42 mouse cellular contexts compared by ENCODE assay signal in genomic region chr10:128184296-128184695, GRCm38 (mm10). TPM values are rescaled to one million over a fixed set of nuclear protein-coding genes. Genes with fewer than 3 reads are reported as not detected.
DNase-seq lines count a peak whose midpoint lies in the region; ATAC-seq and TF ChIP-seq lines count a peak whose summit lies in the region.
"Had no signal": no experiment of that assay in that cellular context is flagged by ENCODE, and none has a peak within 500 bp of the region (broad histone marks: within the 10 kb centered on the region; RNA-seq: fewer than 3 reads in every experiment).

No protein-coding gene starts in this region.

- no peak for TF ChIP-seq CTCF in midbrain, postnatal 0 days (IDR thresholded peaks at IDR 0.05)

- no peak overlapping the region for H3K27ac ChIP-seq in midbrain, embryonic 11.5 days (ENCODE audit: low read depth, low read length)
- H3K27ac ChIP-seq in midbrain, postnatal 0 days (ENCODE audit: low read depth, low read length) = no peak overlapping the region
- H3K27ac ChIP-seq in forebrain, embryonic 16.5 days (ENCODE audit: low read length) = no peak overlapping the region
- H3K27ac ChIP-seq: embryonic facial prominence, embryonic 10.5 days; embryonic facial prominence, embryonic 15.5 days; heart, embryonic 13.5 days; hindbrain, embryonic 10.5 days; kidney, embryonic 15.5 days; limb, embryonic 10.5 days; limb, embryonic 15.5 days; liver, embryonic 14.5 days; midbrain, embryonic 10.5 days; neural tube, embryonic 12.5 days; stomach, postnatal 0 days had no signal

- intact Hi-C loops in gastrocnemius, postnatal 36 days (cut with DNase I) = no loop called here
- intact Hi-C loops in left cerebral cortex, postnatal 14 days (cut with DNase I) = loop anchor here (10.0 kb wide), 1 partner anchor 229 kb away; no protein-coding TSS in a partner anchor

- no peak for ATAC-seq in midbrain, embryonic 11.5 days (ENCODE audit: low FRiP score)
- ATAC-seq in midbrain, postnatal 0 days (ENCODE audit: low FRiP score) = no peak
- ATAC-seq in forebrain, embryonic 16.5 days = no peak
- ATAC-seq: forebrain, embryonic 14.5 days; hindbrain, embryonic 16.5 days; midbrain, embryonic 16.5 days; Patski had no signal

- H3K4me1 ChIP-seq in midbrain, embryonic 11.5 days (ENCODE audit: control insufficient read depth, insufficient read depth, low read length) = peaks cover 3% of the 10 kb centered on the region; the same call in 1 of the 2 replicates
- no peaks in the 10 kb centered on the region for H3K4me1 ChIP-seq in midbrain, postnatal 0 days (ENCODE audit: insufficient read depth, low read length)
- H3K4me1 ChIP-seq in forebrain, embryonic 16.5 days (replicated peaks; ENCODE audit: control insufficient read depth, insufficient read depth, low read length) = no peaks in the 10 kb centered on the region
- H3K4me1 ChIP-seq: neural tube, embryonic 12.5 days had no signal

- no peaks in the 10 kb centered on the region for H3K9me3 ChIP-seq in midbrain, embryonic 11.5 days (ENCODE audit: control insufficient read depth, low read length)
- H3K9me3 ChIP-seq in midbrain, postnatal 0 days (ENCODE audit: low read length) = no peaks in the 10 kb centered on the region
- no peaks in the 10 kb centered on the region for H3K9me3 ChIP-seq in forebrain, embryonic 16.5 days (ENCODE audit: control insufficient read depth, low read length)
- H3K9me3 ChIP-seq: embryonic facial prominence, embryonic 10.5 days; embryonic facial prominence, embryonic 15.5 days; heart, embryonic 13.5 days; hindbrain, embryonic 10.5 days; kidney, embryonic 15.5 days; limb, embryonic 10.5 days; limb, embryonic 15.5 days; midbrain, embryonic 10.5 days; neural tube, embryonic 12.5 days had no signal

- H3K27me3 ChIP-seq in midbrain, embryonic 11.5 days (ENCODE audit: control insufficient read depth, insufficient read depth, low read length) = no peaks in the 10 kb centered on the region
- no peaks in the 10 kb centered on the region for H3K27me3 ChIP-seq in midbrain, postnatal 0 days (ENCODE audit: insufficient read depth, low read length)
- H3K27me3 ChIP-seq in forebrain, embryonic 16.5 days (replicated peaks; ENCODE audit: control insufficient read depth, insufficient read depth, low read length) = no peaks in the 10 kb centered on the region
- H3K27me3 ChIP-seq: embryonic facial prominence, embryonic 15.5 days; heart, embryonic 13.5 days; kidney, embryonic 15.5 days; limb, embryonic 15.5 days; neural tube, embryonic 12.5 days; Patski had no signal

- WGBS in midbrain, embryonic 11.5 days = 85% methylated on average over 2 of the region's 2 CpGs
- 95% methylated on average over 2 of the region's 2 CpGs for WGBS in midbrain, postnatal 0 days
- 98% methylated on average over 2 of the region's 2 CpGs for WGBS in forebrain, embryonic 16.5 days

- no peak overlapping the region for H3K9ac ChIP-seq in midbrain, embryonic 11.5 days (ENCODE audit: low read length)
- H3K9ac ChIP-seq in midbrain, postnatal 0 days (replicated peaks; ENCODE audit: low read length, poor library complexity, severe bottlenecking) = no peak overlapping the region
- no peak overlapping the region for H3K9ac ChIP-seq in forebrain, embryonic 16.5 days (replicated peaks; ENCODE audit: low read depth, low read length)
- H3K9ac ChIP-seq: embryonic facial prominence, embryonic 15.5 days; heart, embryonic 13.5 days; kidney, embryonic 15.5 days; limb, embryonic 15.5 days; liver, embryonic 14.5 days; neural tube, embryonic 12.5 days had no signal

- no peaks in the 10 kb centered on the region for H3K36me3 ChIP-seq in midbrain, embryonic 11.5 days (ENCODE audit: control insufficient read depth, insufficient read depth, low read length)
- no peaks in the 10 kb centered on the region for H3K36me3 ChIP-seq in midbrain, postnatal 0 days (ENCODE audit: insufficient read depth, low read length)
- no peaks in the 10 kb centered on the region for H3K36me3 ChIP-seq in forebrain, embryonic 16.5 days (ENCODE audit: control insufficient read depth, insufficient read depth)
- H3K36me3 ChIP-seq: embryonic facial prominence, embryonic 10.5 days; embryonic facial prominence, embryonic 15.5 days; heart, embryonic 13.5 days; hindbrain, embryonic 10.5 days; kidney, embryonic 15.5 days; limb, embryonic 10.5 days; limb, embryonic 15.5 days; midbrain, embryonic 10.5 days; neural tube, embryonic 12.5 days had no signal

- H3K4me2 ChIP-seq in midbrain, embryonic 11.5 days = no peak overlapping the region
- H3K4me2 ChIP-seq in midbrain, postnatal 0 days (ENCODE audit: low read depth, low read length, poor library complexity, severe bottlenecking) = no peak overlapping the region
- no peak overlapping the region for H3K4me2 ChIP-seq in forebrain, embryonic 16.5 days (ENCODE audit: low read length)
- H3K4me2 ChIP-seq: embryonic facial prominence, embryonic 15.5 days; heart, embryonic 13.5 days; kidney, embryonic 15.5 days; limb, embryonic 15.5 days; neural tube, embryonic 12.5 days had no signal

- no peak overlapping the region for H3K4me3 ChIP-seq in midbrain, embryonic 11.5 days (ENCODE audit: low read depth, low read length)
- H3K4me3 ChIP-seq in midbrain, postnatal 0 days (ENCODE audit: low read depth, low read length) = no peak overlapping the region
- H3K4me3 ChIP-seq in forebrain, embryonic 16.5 days (replicated peaks; ENCODE audit: low read length) = no peak overlapping the region
- H3K4me3 ChIP-seq: embryonic facial prominence, embryonic 10.5 days; embryonic facial prominence, embryonic 15.5 days; heart, embryonic 13.5 days; hindbrain, embryonic 10.5 days; kidney, embryonic 15.5 days; limb, embryonic 10.5 days; limb, embryonic 15.5 days; midbrain, embryonic 10.5 days; myocyte; neural tube, embryonic 12.5 days had no signal

- peak; percentile 35 for DNase-seq in gastrocnemius, adult 18-20 months (ENCODE audit: low spot score)
- no peak for DNase-seq in gastrocnemius, postnatal 36 days
- peak; percentile 31 for DNase-seq in midbrain, embryonic 11.5 days (ENCODE audit: low spot score, missing footprints)
- DNase-seq in midbrain, postnatal 0 days (ENCODE audit: low spot score) = no peak
- peak; percentile 18 for DNase-seq in adipocyte (ENCODE audit: low spot score)
- DNase-seq in testis, postnatal 10 days (ENCODE audit: low spot score) = no peak
- no peak for DNase-seq in left cerebral cortex, postnatal 14 days (ENCODE audit: low spot score in 2 of 2)
- DNase-seq: adrenal gland, postnatal 10 days; cerebellum, adult 8-10 months; cerebellum, postnatal 25 days; gastrocnemius, postnatal 10 days; heart, postnatal 10 days; kidney, adult 18-20 months; kidney, postnatal 4 days; lung, adult 2 months; right cerebral cortex, adult 18-20 months; thymus, adult 2 months; thymus, postnatal 36 days had no signal

RNA-seq across cellular contexts. Expression of gene Rbms2, which starts 4.2 kb away (rescaled TPM):
- total RNA-seq in gastrocnemius, adult 18-20 months (2021) = 10 to 100 TPM; 61.7 to 69.1 TPM
- 10 to 100 TPM; 53.4 to 58.1 TPM for total RNA-seq in gastrocnemius, postnatal 36 days (2021)
- polyA plus RNA-seq in midbrain, embryonic 11.5 days (2014; fragmentation: Nextera tagmentation; extraction: Ambion mirVana) = 19.7 TPM in 2 replicates
- 11.1 and 12.9 TPM in 2 replicates for total RNA-seq in midbrain, postnatal 0 days (2014; rRNA removed)
- polyA plus RNA-seq in midbrain, postnatal 0 days (2015; fragmentation: Nextera tagmentation; extraction: Ambion mirVana) = 5.2 and 5.3 TPM in 2 replicates
- total RNA-seq in left cerebral cortex, postnatal 14 days (2021) = 10 to 100 TPM in 1 of 2 experiments, 1 to 10 TPM in 1; 9.2 to 10.8 TPM
- 8.5 and 9.5 TPM in 2 replicates for polyA plus RNA-seq in forebrain, embryonic 16.5 days (2015; fragmentation: Nextera tagmentation; extraction: Ambion mirVana)

RNA-seq across cellular contexts. Expression of gene Gls2, which starts 10.0 kb away (rescaled TPM):
- total RNA-seq in gastrocnemius, adult 18-20 months (2021) = under 1 TPM; 0.43 TPM
- total RNA-seq in gastrocnemius, postnatal 36 days (2021) = under 1 TPM; 0.35 to 0.59 TPM
- polyA plus RNA-seq in midbrain, embryonic 11.5 days (2014; fragmentation: Nextera tagmentation; extraction: Ambion mirVana) = 0.72 and 0.82 TPM in 2 replicates
- total RNA-seq in midbrain, postnatal 0 days (2014; rRNA removed) = 2.5 and 4.4 TPM in 2 replicates
- polyA plus RNA-seq in midbrain, postnatal 0 days (2015; fragmentation: Nextera tagmentation; extraction: Ambion mirVana) = 1.2 and 2.5 TPM in 2 replicates
- total RNA-seq in left cerebral cortex, postnatal 14 days (2021) = 10 to 100 TPM; 21.3 to 22.6 TPM
- polyA plus RNA-seq in forebrain, embryonic 16.5 days (2015; fragmentation: Nextera tagmentation; extraction: Ambion mirVana) = 0.68 and 1.1 TPM in 2 replicates

RNA-seq across cellular contexts. Expression of gene Spryd4, which starts 27.3 kb away (rescaled TPM):
- 10 to 100 TPM; 33.0 to 34.6 TPM for total RNA-seq in gastrocnemius, adult 18-20 months (2021)
- total RNA-seq in gastrocnemius, postnatal 36 days (2021) = 10 to 100 TPM; 31.8 to 32.3 TPM
- polyA plus RNA-seq in midbrain, embryonic 11.5 days (2014; fragmentation: Nextera tagmentation; extraction: Ambion mirVana) = 25.7 and 27.5 TPM in 2 replicates
- total RNA-seq in midbrain, postnatal 0 days (2014; rRNA removed) = 17.1 and 29.5 TPM in 2 replicates
- polyA plus RNA-seq in midbrain, postnatal 0 days (2015; fragmentation: Nextera tagmentation; extraction: Ambion mirVana) = 21.4 and 23.0 TPM in 2 replicates
- 10 to 100 TPM; 10.7 to 11.3 TPM for total RNA-seq in left cerebral cortex, postnatal 14 days (2021)
- 16.6 and 18.0 TPM in 2 replicates for polyA plus RNA-seq in forebrain, embryonic 16.5 days (2015; fragmentation: Nextera tagmentation; extraction: Ambion mirVana)

RNA-seq across cellular contexts. Expression of gene Mip, which starts 41.3 kb away (rescaled TPM):
- total RNA-seq in gastrocnemius, adult 18-20 months (2021) = not detected
- total RNA-seq in gastrocnemius, postnatal 36 days (2021) = not detected
- 0.12 TPM in 1 of 2 replicates, not detected in the other for polyA plus RNA-seq in midbrain, embryonic 11.5 days (2014; fragmentation: Nextera tagmentation; extraction: Ambion mirVana)
- 0.22 TPM in 1 of 2 replicates, not detected in the other for total RNA-seq in midbrain, postnatal 0 days (2014; rRNA removed)
- polyA plus RNA-seq in midbrain, postnatal 0 days (2015; fragmentation: Nextera tagmentation; extraction: Ambion mirVana) = 0.13 TPM in 1 of 2 replicates, not detected in the other
- total RNA-seq in left cerebral cortex, postnatal 14 days (2021) = not detected
- not detected in 2 replicates for polyA plus RNA-seq in forebrain, embryonic 16.5 days (2015; fragmentation: Nextera tagmentation; extraction: Ambion mirVana)
- total RNA-seq: adrenal gland, postnatal 10 days; gastrocnemius, postnatal 10 days; heart, adult 18-20 months; heart, postnatal 10 days; layer of hippocampus, adult 8-10 months; layer of hippocampus, postnatal 25 days; left cerebral cortex, adult 8-10 months had no signal
- polyA plus RNA-seq: embryonic facial prominence, embryonic 10.5 days; frontal cortex, adult 2 months; heart, embryonic 13.5 days; intestine, embryonic 14.5 days; kidney, embryonic 15.5 days; lung, adult 2 months; myocyte; neural tube, embryonic 12.5 days; spleen, adult 2 months; stomach, postnatal 0 days had no signal

RNA-seq across cellular contexts. Expression of gene Timeless, which starts 47.6 kb away (rescaled TPM):
- total RNA-seq in gastrocnemius, adult 18-20 months (2021) = 1 to 10 TPM; 2.1 to 3.2 TPM
- 1 to 10 TPM; 1.7 to 2.2 TPM for total RNA-seq in gastrocnemius, postnatal 36 days (2021)
- 48.1 and 52.5 TPM in 2 replicates for polyA plus RNA-seq in midbrain, embryonic 11.5 days (2014; fragmentation: Nextera tagmentation; extraction: Ambion mirVana)
- 11.0 and 14.6 TPM in 2 replicates for total RNA-seq in midbrain, postnatal 0 days (2014; rRNA removed)
- 7.7 and 8.1 TPM in 2 replicates for polyA plus RNA-seq in midbrain, postnatal 0 days (2015; fragmentation: Nextera tagmentation; extraction: Ambion mirVana)
- total RNA-seq in left cerebral cortex, postnatal 14 days (2021) = 1 to 10 TPM; 7.2 to 9.9 TPM
- polyA plus RNA-seq in forebrain, embryonic 16.5 days (2015; fragmentation: Nextera tagmentation; extraction: Ambion mirVana) = 29.4 and 32.2 TPM in 2 replicates

Comparison
In these comparisons a context has a peak if more than half of its experiments do, and no peak if none do; other contexts are left out.
1. DNase-seq: peak in gastrocnemius, adult 18-20 months (single experiment), midbrain, embryonic 11.5 days (single experiment) and adipocyte (single experiment); none in gastrocnemius, postnatal 36 days (0 of 2), midbrain, postnatal 0 days (single experiment), testis, postnatal 10 days (single experiment) and left cerebral cortex, postnatal 14 days (0 of 2).